ENCODE assay signal across 9 mouse cellular contexts in genomic region chr4:40868554-40869232, GRCm38 (mm10). TPM values are rescaled to one million over a fixed set of nuclear protein-coding genes. Genes with fewer than 3 reads are reported as not detected.
A peak's percentile ranks its signal among the peaks of the same experiment; 100 is the strongest.
DNase-seq lines count a peak whose midpoint lies in the region; ATAC-seq lines count a peak whose summit lies in the region.
"Had no signal": no experiment of that assay in that cellular context is flagged by ENCODE, and none has a peak within 500 bp of the region (broad histone marks: within the 10 kb centered on the region; RNA-seq: fewer than 3 reads in every experiment).

No protein-coding gene starts in this region.

- H3K36me3 ChIP-seq in hindbrain, embryonic 13.5 days = no peaks in the 10 kb centered on the region

- H3K9ac ChIP-seq in hindbrain, embryonic 13.5 days = no peak overlapping the region
- H3K9ac ChIP-seq: liver, embryonic 14.5 days had no signal

- no peaks in the 10 kb centered on the region for H3K9me3 ChIP-seq in hindbrain, embryonic 13.5 days

- no peaks in the 10 kb centered on the region for H3K27me3 ChIP-seq in hindbrain, embryonic 13.5 days

- DNase-seq in right cerebral cortex, adult 18-20 months = peak; percentile 71
- DNase-seq in right cerebral cortex, postnatal 25 days = no peak
- DNase-seq in cerebellum, postnatal 10 days = peak; percentile 69 to 72
- DNase-seq in heart, postnatal 25 days (ENCODE audit: low spot score) = peak; percentile 78
- peak; percentile 43 to 51 for DNase-seq in left cerebral cortex, postnatal 36 days (ENCODE audit: low spot score in 2 of 2)
- DNase-seq in skeletal muscle tissue, adult 2 months (ENCODE audit: low read depth, low spot score) = peak; percentile 91
- DNase-seq in embryo, embryonic 10 days (ENCODE audit: low spot score) = no peak

- no peak for ATAC-seq in hindbrain, embryonic 13.5 days (ENCODE audit: low FRiP score)

- intact Hi-C loops in heart, postnatal 25 days (cut with DNase I) = loop anchor here (2.0 kb wide), 1 partner anchor 14 kb away; the partner anchor contains the start of gene B4galt1
- intact Hi-C loops in left cerebral cortex, postnatal 36 days (cut with DNase I) = no loop called here

- no peak overlapping the region for H3K4me3 ChIP-seq in hindbrain, embryonic 13.5 days

- 0 out of 2 replicates have a peak, but pooled peaks cover under 1% of the 10 kb centered on the region for H3K4me1 ChIP-seq in hindbrain, embryonic 13.5 days (replicated peaks)

- WGBS in hindbrain, embryonic 13.5 days = 74% methylated on average over 13 of the region's 13 CpGs

- H3K4me2 ChIP-seq in hindbrain, embryonic 13.5 days = no peak overlapping the region

- no peak overlapping the region for H3K27ac ChIP-seq in hindbrain, embryonic 13.5 days
- H3K27ac ChIP-seq: liver, embryonic 14.5 days had no signal

RNA-seq across cellular contexts. Expression of gene B4galt1, which starts 14.9 kb away (rescaled TPM):
- 10 to 100 TPM; 58.2 to 70.4 TPM for total RNA-seq in heart, postnatal 25 days (2021)
- 1 to 10 TPM; 4.1 to 5.1 TPM for total RNA-seq in left cerebral cortex, postnatal 36 days (2021)
- 9.0 and 9.6 TPM in 2 replicates for polyA plus RNA-seq in hindbrain, embryonic 13.5 days (2015; fragmentation: Nextera tagmentation; extraction: Ambion mirVana)

RNA-seq across cellular contexts. Expression of gene Spink4, which starts 51.2 kb away (rescaled TPM):
- total RNA-seq in heart, postnatal 25 days (2021) = under 1 TPM in 1 of 2 experiments, not detected in 1; 0.78 TPM
- not detected for total RNA-seq in left cerebral cortex, postnatal 36 days (2021)
- not detected in 2 replicates for polyA plus RNA-seq in hindbrain, embryonic 13.5 days (2015; fragmentation: Nextera tagmentation; extraction: Ambion mirVana)

Comparison
In these comparisons a context has a peak if more than half of its experiments do, and no peak if none do; other contexts are left out.
1. DNase-seq: peak in right cerebral cortex, adult 18-20 months (single experiment), cerebellum, postnatal 10 days (2 of 2), heart, postnatal 25 days (single experiment), left cerebral cortex, postnatal 36 days (2 of 2) and skeletal muscle tissue, adult 2 months (single experiment); none in right cerebral cortex, postnatal 25 days (single experiment) and embryo, embryonic 10 days (single experiment).
2. RNA of gene B4galt1, which starts 14.9 kb away (total RNA-seq): 58.2 to 70.4 TPM in heart, postnatal 25 days; 4.1 to 5.1 TPM in left cerebral cortex, postnatal 36 days; every median in the first group is over 4 times any median in the second.